Mouse (Mus musculus) granulocyte monocyte progenitor cell, adult 5-6 weeks (primary cell): ENCODE measurements around the gene Cfap54. TPM values are rescaled to one million over a fixed set of nuclear protein-coding genes. Genes with fewer than 3 reads are reported as not detected.

Experiments
- ATAC-seq: replicated peaks from 2 replicates; pipeline ENCODE4 v1.8.0; 2016; ENCODE audit warnings: mild to moderate bottlenecking, moderate TSS enrichment, inconsistent platforms; ENCODE audit not compliant: poor library complexity, severe bottlenecking
- total RNA-seq, 2 experiments: library from RNA; stranded (forward) in 1 of 2; stranded (reverse) in 1 of 2; fragments of 200-712, 200-1000 nt in 1 of 2; fragments of >200 nt in 1 of 2; fragmentation: Nextera tagmentation in 1 of 2; gene quantifications; 2 replicates each; pipeline ENCODE4 v1.2.3; 2014 to 2017

Gene Cfap54
- total RNA-seq, 2 experiments from 2014 or later = 0.11 to 0.82 TPM

DNA sequence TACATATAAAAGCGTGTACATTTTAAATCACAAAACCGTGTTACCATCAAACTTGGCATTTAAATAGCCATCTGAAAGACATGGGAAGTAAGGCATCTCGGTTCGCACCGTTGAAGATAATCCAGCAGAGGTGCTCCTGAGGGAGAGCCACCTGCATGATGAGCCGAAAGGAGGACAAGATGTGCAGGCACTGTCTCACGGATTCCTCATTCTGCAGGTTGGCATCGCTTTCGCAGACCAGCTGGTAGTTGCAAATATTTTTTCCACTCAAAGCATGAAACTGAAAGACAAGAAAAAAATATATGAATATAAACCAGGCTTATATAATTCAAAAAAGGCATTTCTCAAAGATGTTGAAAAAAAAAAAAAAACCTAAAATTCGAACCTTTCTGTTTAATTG lies 16.4 kb downstream of the Cfap54 start:
- ATAC-seq = no peak

DNA sequence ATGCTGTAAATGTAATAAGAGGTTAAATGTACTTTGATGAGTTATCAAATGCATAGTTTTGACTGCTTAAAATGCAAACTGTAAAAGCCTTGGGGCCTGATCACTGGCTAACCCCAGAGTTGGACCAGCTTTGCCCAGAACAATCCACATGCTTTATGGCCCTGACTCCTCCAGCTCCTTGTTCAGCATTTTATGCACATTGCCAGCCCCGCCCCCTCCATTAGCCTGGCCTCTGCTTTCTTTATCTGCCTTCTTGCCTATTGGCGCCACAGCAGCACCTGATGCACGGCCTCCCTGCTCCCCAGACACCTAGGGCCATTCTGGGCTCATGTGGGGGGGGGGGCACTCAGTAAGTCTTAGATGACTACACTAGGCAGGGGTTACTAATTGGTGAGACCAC lies 17.8 kb downstream of the Cfap54 start:
- ATAC-seq = no peak

DNA sequence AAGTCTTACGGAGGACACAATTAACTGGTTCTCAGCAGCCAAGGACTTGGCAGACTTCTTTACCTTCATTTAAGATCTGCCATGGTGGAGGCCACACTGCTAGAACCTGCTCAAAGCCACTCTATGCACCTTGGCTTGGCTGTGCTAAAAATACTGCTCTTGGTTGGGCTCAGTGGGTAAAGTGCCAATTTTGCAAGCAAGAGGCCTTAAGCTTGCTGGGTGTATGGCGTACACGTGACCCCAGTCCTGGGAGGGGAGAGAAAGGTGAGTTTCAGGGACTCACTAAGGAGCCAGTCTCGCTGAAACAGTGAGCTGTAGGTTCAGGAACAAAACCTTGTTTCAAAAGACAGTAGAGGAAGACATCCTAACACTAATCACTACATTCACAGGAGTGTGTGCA lies 19.0 kb downstream of the Cfap54 start:
- no peak for ATAC-seq

DNA sequence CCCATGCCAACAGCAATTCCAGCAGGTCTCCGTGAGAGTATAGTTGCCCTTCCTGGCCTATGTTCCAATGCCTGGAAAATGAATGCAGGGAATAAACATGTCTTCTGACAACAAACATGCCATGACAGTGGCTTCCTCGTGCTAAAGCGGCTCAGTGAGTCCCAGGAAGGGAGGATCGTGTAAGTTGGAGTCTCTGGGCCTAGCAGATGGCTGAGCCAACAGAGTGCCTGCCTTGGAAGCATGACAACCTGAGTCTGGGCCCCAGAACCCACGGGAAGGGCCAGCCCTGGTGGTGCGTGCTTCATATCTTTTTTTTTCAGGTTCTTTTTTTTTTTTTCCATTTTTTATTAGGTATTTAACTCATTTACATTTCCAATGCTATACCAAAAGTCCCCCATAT lies 27.6 kb downstream of the Cfap54 start:
- ATAC-seq = no peak

DNA sequence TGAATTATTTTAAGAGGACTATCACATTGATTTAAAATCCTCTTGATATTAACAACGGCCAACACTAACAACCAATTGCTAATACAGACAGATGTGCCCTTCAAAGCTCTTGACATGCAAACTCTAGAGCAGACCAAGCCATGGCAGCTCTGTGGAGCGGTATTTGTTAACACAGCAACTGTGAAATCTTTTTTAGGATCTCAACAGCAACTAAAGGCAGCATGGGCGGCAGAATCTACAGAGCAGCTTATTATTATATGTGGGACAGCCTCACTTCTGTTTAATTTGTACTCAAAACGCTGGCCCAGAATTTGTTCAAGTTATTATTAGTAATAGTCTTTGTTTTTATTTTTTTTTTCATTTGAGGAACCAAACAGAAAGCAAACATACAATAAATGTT lies 28.1 kb downstream of the Cfap54 start:
- ATAC-seq = no peak

- ATAC-seq = peak; percentile 93
Measured at GRCm38 (mm10) chr10:93051016-93051726, 30.2 kb downstream of the Cfap54 start.

GRCm38 (mm10) chr10:93050571-93050970 lies 30.8 kb downstream of the Cfap54 start:
- no peak for ATAC-seq

DNA sequence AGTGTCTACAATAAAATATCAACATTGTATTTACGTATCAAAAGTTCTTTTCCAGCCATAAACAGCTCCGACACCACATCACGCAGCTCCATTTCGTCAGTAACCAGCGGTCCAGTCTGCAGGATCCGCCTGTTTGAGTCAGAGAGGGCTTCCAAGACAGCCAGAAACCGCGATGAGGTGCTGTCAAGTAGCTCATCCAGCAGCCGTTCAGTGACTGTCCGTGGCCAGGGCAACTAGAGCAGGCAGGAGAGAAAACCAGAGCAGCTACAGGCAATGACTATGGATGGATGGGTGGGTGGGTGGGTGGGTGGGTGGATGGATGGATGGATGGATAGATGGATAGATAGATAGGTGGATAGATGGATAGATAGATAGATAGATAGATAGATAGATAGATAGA lies 38.2 kb downstream of the Cfap54 start:
- ATAC-seq = no peak

DNA sequence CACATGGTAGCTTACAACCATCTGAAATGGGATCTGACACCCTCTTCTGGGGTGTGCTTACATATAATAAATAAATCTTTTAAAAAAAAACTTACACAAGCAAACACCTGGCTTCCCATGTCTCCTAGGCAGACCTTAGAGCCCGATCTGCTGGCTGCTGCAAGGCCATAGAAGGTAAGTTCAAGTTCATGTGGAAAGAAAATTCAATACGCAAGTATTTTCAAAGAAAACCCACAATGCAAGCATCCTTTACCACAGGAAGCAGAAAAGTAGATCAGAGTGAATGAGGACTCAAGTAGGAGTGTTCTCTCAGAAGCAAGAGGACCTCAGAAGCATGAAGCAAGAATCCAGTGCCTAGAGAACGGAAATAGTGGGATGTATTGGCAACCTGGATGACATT lies 39.6 kb downstream of the Cfap54 start:
- ATAC-seq = no peak

- ATAC-seq = no peak
Measured at GRCm38 (mm10) chr10:93041392-93041791, 40.0 kb downstream of the Cfap54 start.

DNA sequence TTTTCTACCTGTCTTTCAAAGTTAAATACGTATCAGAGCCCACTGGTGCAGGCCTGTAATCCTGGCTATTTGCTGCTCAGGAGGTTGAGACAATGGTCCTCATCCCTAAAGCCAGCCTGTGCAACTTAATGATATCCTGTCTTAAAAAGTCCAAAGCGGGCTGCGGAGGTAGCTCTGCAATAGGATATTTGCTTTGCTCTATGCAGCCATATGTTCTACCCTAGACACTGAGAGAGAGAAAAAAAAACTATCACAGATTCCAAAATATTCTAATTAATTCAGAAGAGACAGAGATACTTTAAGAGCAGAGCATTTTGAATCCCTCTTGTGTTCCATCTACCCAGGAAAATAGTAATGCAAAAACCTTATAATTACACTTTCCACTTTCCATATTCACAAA lies 44.9 kb downstream of the Cfap54 start:
- ATAC-seq = no peak

- 0 out of 2 replicates have a peak, but pooled peaks have one; percentile 12 for ATAC-seq
Measured at GRCm38 (mm10) chr10:93035489-93035888, 45.9 kb downstream of the Cfap54 start.

- ATAC-seq = no peak; the same call in 1 of the 2 replicates
Measured at GRCm38 (mm10) chr10:93023295-93023694, 58.1 kb downstream of the Cfap54 start.

- ATAC-seq = 0 out of 2 replicates have a peak, but pooled peaks have one; percentile 40
Measured at GRCm38 (mm10) chr10:93014059-93014795, 67.2 kb downstream of the Cfap54 start.

DNA sequence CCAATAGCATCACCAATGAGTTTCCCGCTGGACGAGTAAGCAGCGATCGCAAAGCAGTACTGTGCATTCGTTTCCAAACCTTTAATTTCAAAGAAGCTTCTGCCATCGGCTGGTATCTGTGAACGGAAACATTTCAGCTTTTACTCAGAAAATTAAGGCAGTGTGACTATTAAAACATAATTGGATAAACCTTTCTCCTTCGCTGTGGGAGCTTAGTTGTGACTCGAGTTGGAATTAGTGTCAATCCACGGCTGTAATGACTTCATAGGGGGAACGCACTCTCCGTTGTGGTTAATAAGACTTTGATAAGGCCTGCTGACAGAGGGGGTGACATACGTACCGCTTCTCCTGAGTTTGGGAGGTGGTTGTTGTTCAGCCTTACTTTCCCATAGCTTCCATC lies 70.3 kb downstream of the Cfap54 start:
- no peak for ATAC-seq

DNA sequence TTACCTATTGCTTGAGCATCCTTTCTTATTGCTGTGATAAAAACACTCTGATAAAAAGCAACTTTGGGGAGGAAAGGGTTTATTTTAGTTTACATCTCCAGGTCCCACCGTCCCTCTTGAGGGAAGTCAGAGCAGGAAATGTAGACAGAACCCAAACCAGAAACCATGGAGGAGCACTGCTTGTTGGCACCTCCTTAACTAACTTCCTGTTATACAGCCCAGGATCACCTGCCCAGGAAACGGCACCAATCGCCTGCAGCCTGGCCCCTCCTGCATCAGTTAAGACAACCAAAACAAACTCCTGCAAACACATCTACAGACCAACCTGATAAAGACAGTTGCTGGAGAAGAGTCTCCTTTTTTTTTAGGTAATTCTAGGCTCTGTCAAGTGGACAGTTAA lies 74.4 kb downstream of the Cfap54 start:
- no peak; the same call in 1 of the 2 replicates for ATAC-seq

DNA sequence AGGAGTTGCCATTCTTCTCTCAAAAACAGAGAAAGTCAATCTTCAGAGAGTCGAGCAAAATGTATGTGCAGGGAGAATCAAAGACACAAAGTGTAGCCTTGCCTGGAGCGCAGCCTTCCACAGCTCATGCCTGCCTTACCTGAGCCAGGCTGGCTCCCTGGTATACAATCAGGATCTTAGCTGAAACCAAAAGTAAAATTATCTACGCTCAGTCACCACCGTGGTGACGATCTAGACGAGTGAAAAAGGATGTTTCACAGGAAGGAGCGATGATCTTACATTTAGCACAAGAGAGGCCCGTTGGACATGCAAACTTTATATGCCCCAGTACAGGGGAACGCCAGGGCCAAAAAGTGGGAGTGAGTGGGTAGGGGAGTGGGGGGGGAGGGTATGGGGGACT lies 75.0 kb downstream of the Cfap54 start:
- ATAC-seq = no peak

- no peak for ATAC-seq
Measured at GRCm38 (mm10) chr10:92998536-92998935, 82.9 kb downstream of the Cfap54 start.

DNA sequence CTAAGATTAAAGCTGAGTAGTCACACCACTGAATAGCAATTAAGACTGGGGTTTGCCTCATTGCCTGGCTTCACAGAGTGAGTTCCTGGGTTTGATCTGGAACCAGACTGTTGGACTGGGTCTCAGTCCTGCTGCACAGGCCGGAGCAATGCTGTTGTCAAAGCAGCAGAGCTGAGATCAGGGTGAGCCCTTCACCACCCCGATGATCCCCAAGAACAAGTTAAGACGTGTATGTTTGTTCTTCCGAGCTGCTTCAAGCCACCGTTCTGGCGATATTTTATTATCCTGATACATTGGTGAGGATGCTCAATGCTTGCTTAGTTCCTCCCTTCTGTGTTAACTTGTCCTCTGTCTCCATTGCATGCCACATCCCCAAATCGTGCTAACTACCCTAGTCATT lies 86.2 kb downstream of the Cfap54 start:
- no peak for ATAC-seq

DNA sequence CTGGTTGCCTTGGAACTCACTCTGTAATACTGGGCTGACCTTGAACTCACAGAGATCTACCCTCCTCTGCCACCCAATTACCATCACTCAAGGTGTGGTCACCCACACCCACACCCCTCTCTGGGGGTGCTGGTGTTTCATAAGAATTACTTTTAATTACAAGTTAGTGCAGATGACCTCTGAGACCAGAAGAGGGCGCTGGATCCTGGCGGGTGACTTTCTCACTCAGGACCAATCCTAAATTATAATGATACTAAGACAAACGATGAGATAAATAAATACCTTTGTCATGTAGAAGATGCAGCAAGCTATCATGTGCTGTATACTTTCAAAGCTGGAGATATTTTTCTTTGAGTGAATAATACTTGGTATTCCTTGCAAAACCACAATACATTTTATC lies 87.1 kb downstream of the Cfap54 start:
- ATAC-seq = no peak

- no peak for ATAC-seq
Measured at GRCm38 (mm10) chr10:92992526-92992925, 88.9 kb downstream of the Cfap54 start.

DNA sequence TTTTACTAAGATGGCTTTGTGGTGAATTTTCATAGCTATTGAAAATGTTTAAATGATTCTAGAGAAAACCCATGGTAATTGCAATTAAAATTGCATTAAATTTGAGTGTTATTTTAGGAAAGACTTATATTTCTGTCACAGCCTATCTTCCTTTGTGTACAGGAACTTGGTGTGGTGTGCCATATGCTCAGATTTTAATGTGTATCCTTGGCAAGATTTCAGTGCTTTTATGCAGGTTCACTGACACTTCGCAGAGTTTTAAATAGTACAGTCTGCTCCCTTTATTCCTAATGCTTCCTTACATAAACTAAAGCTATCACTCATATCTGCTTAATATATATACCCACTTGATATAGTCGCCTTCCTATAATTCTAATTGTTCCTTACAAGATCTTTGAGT lies 90.8 kb downstream of the Cfap54 start:
- ATAC-seq = no peak
